Mouse (Mus musculus): ENCODE measurements around the gene Olfm3.

The Olfm3 gene

GRCm38 (mm10) chr3:114903924-114904438 lies at the start of gene Olfm3:
TSS of gene Olfm3 (plus strand) at chr3:114904078.
- in situ Hi-C loops (cut with MboI; ENCODE audit: unreplicated experiment in 2 of 2) = no loop called here

GRCm38 (mm10) chr3:114889764-114890163 lies 14.1 kb upstream of the Olfm3 start:
- in situ Hi-C loops (cut with MboI; ENCODE audit: unreplicated experiment in 2 of 2) = no loop called here

GRCm38 (mm10) chr3:114904633-114905423 lies 950 bp downstream of the Olfm3 start:
- in situ Hi-C loops (cut with MboI; ENCODE audit: unreplicated experiment in 2 of 2) = no loop called here

GRCm38 (mm10) chr3:114907537-114907936 lies 3.7 kb downstream of the Olfm3 start:
- in situ Hi-C loops (cut with MboI; ENCODE audit: unreplicated experiment in 2 of 2) = no loop called here

- in situ Hi-C loops (cut with MboI; ENCODE audit: unreplicated experiment in 2 of 2) = no loop called here
Measured at GRCm38 (mm10) chr3:114908846-114909245, 5.0 kb downstream of the Olfm3 start.

GRCm38 (mm10) chr3:114920102-114920501 lies 16.2 kb downstream of the Olfm3 start:
- in situ Hi-C loops (cut with MboI; ENCODE audit: unreplicated experiment in 2 of 2) = no loop called here

GRCm38 (mm10) chr3:114929605-114930004 lies 25.7 kb downstream of the Olfm3 start:
- in situ Hi-C loops (cut with MboI; ENCODE audit: unreplicated experiment in 2 of 2) = no loop called here

- in situ Hi-C loops (cut with MboI; ENCODE audit: unreplicated experiment in 2 of 2) = no loop called here
Measured at GRCm38 (mm10) chr3:114930336-114930735, 26.5 kb downstream of the Olfm3 start.

- in situ Hi-C loops (cut with MboI; ENCODE audit: unreplicated experiment in 2 of 2) = no loop called here
Measured at GRCm38 (mm10) chr3:114930796-114931195, 26.9 kb downstream of the Olfm3 start.

GRCm38 (mm10) chr3:114932881-114933280 lies 29.0 kb downstream of the Olfm3 start:
- in situ Hi-C loops (cut with MboI; ENCODE audit: unreplicated experiment in 2 of 2) = no loop called here

- in situ Hi-C loops (cut with MboI; ENCODE audit: unreplicated experiment in 2 of 2) = no loop called here
Measured at GRCm38 (mm10) chr3:114954904-114955303, 51.0 kb downstream of the Olfm3 start.

- in situ Hi-C loops (cut with MboI; ENCODE audit: unreplicated experiment in 2 of 2) = no loop called here
Measured at GRCm38 (mm10) chr3:114959311-114959967, 55.6 kb downstream of the Olfm3 start.

- in situ Hi-C loops (cut with MboI; ENCODE audit: unreplicated experiment in 2 of 2) = no loop called here
Measured at GRCm38 (mm10) chr3:114962316-114963083, 58.6 kb downstream of the Olfm3 start.

GRCm38 (mm10) chr3:114971183-114971582 lies 67.3 kb downstream of the Olfm3 start:
- in situ Hi-C loops (cut with MboI; ENCODE audit: unreplicated experiment in 2 of 2) = no loop called here

GRCm38 (mm10) chr3:114972522-114972921 lies 68.6 kb downstream of the Olfm3 start:
- in situ Hi-C loops (cut with MboI; ENCODE audit: unreplicated experiment in 2 of 2) = no loop called here

- in situ Hi-C loops (cut with MboI; ENCODE audit: unreplicated experiment in 2 of 2) = no loop called here
Measured at GRCm38 (mm10) chr3:114990828-114991227, 87.0 kb downstream of the Olfm3 start.

GRCm38 (mm10) chr3:114995956-114996355 lies 92.1 kb downstream of the Olfm3 start:
- in situ Hi-C loops (cut with MboI; ENCODE audit: unreplicated experiment in 2 of 2) = no loop called here

- in situ Hi-C loops (cut with MboI; ENCODE audit: unreplicated experiment in 2 of 2) = no loop called here
Measured at GRCm38 (mm10) chr3:115027560-115027959, 123.7 kb downstream of the Olfm3 start.

GRCm38 (mm10) chr3:115028046-115028445 lies 124.2 kb downstream of the Olfm3 start:
- in situ Hi-C loops (cut with MboI; ENCODE audit: unreplicated experiment in 2 of 2) = no loop called here

- in situ Hi-C loops (cut with MboI; ENCODE audit: unreplicated experiment in 2 of 2) = no loop called here
Measured at GRCm38 (mm10) chr3:115028611-115029010, 124.7 kb downstream of the Olfm3 start.

- in situ Hi-C loops (cut with MboI; ENCODE audit: unreplicated experiment in 2 of 2) = no loop called here
Measured at GRCm38 (mm10) chr3:115049060-115049459, 145.2 kb downstream of the Olfm3 start.
